Mouse (Mus musculus): ENCODE results near the gene Bora.

- TF ChIP-seq ZNF384 (IDR thresholded peaks at IDR 0.05; ENCODE audit: low read depth, low read length) (no peak), ZC3H11A (IDR thresholded peaks at IDR 0.05; ENCODE audit: borderline replicate concordance, low read depth, low read length) (no peak), CHD2 (IDR thresholded peaks at IDR 0.05; ENCODE audit: low read depth, low read length) (no peak), HCFC1 (IDR thresholded peaks at IDR 0.05; ENCODE audit: borderline replicate concordance, insufficient read depth, low read length) (no peak)
Measured at GRCm38 (mm10) chr14:99029987-99030386, 16.0 kb upstream of the Bora start.

Measured in ES-E14 (cell line).